Mouse (Mus musculus) T-cell, adult 2 months (primary cell): Measurements from ENCODE around the gene Cyb5rl.
"Not testable (repeated sequence)": the region's sequence is repeated elsewhere in the genome, so short reads cannot be mapped to it uniquely, and the experiment has no call there.

ENCODE experiments used
- DNase-seq: peaks from one replicate; pipeline ENCODE4 v3.0.0; 2022; ENCODE audit warnings: low spot score

The Cyb5rl gene

GRCm38 (mm10) chr4:107109181-107109580 lies 42.4 kb downstream of the Cyb5rl start:
- DNase-seq = not testable (repeated sequence)

GRCm38 (mm10) chr4:107114278-107114677 lies 47.5 kb downstream of the Cyb5rl start:
- DNase-seq = no peak

- no peak for DNase-seq
These were observed 51.1 kb downstream of the Cyb5rl start for GRCm38 (mm10) chr4:107117741-107118385.

- no peak for DNase-seq
These were observed 52.3 kb downstream of the Cyb5rl start for GRCm38 (mm10) chr4:107119056-107119455.

GRCm38 (mm10) chr4:107120676-107121075 lies 53.9 kb downstream of the Cyb5rl start:
- DNase-seq = no peak

GRCm38 (mm10) chr4:107121165-107121943 lies 54.6 kb downstream of the Cyb5rl start:
- no peak for DNase-seq

GRCm38 (mm10) chr4:107124376-107124775 lies 57.6 kb downstream of the Cyb5rl start:
- DNase-seq = no peak

GRCm38 (mm10) chr4:107125101-107125500 lies 58.3 kb downstream of the Cyb5rl start:
- DNase-seq = no peak

GRCm38 (mm10) chr4:107126389-107126788 lies 59.6 kb downstream of the Cyb5rl start:
- DNase-seq = no peak

GRCm38 (mm10) chr4:107126891-107127524 lies 60.2 kb downstream of the Cyb5rl start:
- no peak for DNase-seq

- no peak for DNase-seq
These were observed 61.3 kb downstream of the Cyb5rl start for GRCm38 (mm10) chr4:107127901-107128669.

- DNase-seq = no peak
These were observed 62.6 kb downstream of the Cyb5rl start for GRCm38 (mm10) chr4:107129373-107129772.

- DNase-seq = no peak
These were observed 63.7 kb downstream of the Cyb5rl start for GRCm38 (mm10) chr4:107130534-107130933.

- DNase-seq = no peak
These were observed 68.1 kb downstream of the Cyb5rl start for GRCm38 (mm10) chr4:107134891-107135290.

- no peak for DNase-seq
These were observed 68.9 kb downstream of the Cyb5rl start for GRCm38 (mm10) chr4:107135663-107136062.

- no peak for DNase-seq
These were observed 69.7 kb downstream of the Cyb5rl start for GRCm38 (mm10) chr4:107136531-107136930.
